Mouse (Mus musculus) heart, embryonic 12.5 days (tissue): ENCODE measurements around the gene Polr2b. TPM values are rescaled to one million over a fixed set of nuclear protein-coding genes. Genes with fewer than 3 reads are reported as not detected.

Experiments
- ATAC-seq: fragments of 200-750 bp; cut with Nextera tagmentation; 2 replicates; pipeline ENCODE4 v1.8.0; 2017; ENCODE audit warnings: moderate TSS enrichment, moderate library complexity; ENCODE audit not compliant: insufficient number of reproducible peaks, low FRiP score
- H3K27ac ChIP-seq: fragments of 300-500 bp; sonication (generic); 2 replicates; pipeline ENCODE4 v1.5.1; 2016; ENCODE audit warnings: mild to moderate bottlenecking, moderate library complexity; ENCODE audit not compliant: poor library complexity, severe bottlenecking
- H3K27me3 ChIP-seq: fragments of 300-500 bp; sonication (generic); replicated peaks from 2 replicates; pipeline ENCODE4 v1.6.1; 2016; ENCODE audit warnings: mild to moderate bottlenecking, moderate library complexity
- H3K36me3 ChIP-seq: fragments of 300-500 bp; sonication (generic); 2 replicates; pipeline ENCODE4 v1.6.1; 2016; ENCODE audit warnings: mild to moderate bottlenecking, moderate library complexity
- H3K4me1 ChIP-seq: fragments of 300-500 bp; sonication (generic); replicated peaks from 2 replicates; pipeline ENCODE4 v1.6.1; 2016; ENCODE audit warnings: mild to moderate bottlenecking
- H3K4me2 ChIP-seq: fragments of 300-500 bp; sonication (generic); 2 replicates; pipeline ENCODE4 v1.6.1; 2016; ENCODE audit warnings: mild to moderate bottlenecking, moderate library complexity
- H3K4me3 ChIP-seq: fragments of 300-500 bp; sonication (generic); 2 replicates; pipeline ENCODE4 v1.5.1; 2016; ENCODE audit warnings: mild to moderate bottlenecking
- H3K9ac ChIP-seq: fragments of 300-500 bp; sonication (generic); 2 replicates; pipeline ENCODE4 v1.6.1; 2016; ENCODE audit warnings: mild to moderate bottlenecking, moderate library complexity
- H3K9me3 ChIP-seq: fragments of 300-500 bp; sonication (generic); replicated peaks from 2 replicates; pipeline ENCODE4 v1.6.1; 2016; ENCODE audit warnings: mild to moderate bottlenecking, moderate library complexity
- WGBS: fragments of 180-500 bp; shearing (Covaris S2); methylation state at CpG from one replicate; pipeline ENCODE4 v1.1.7; 2016; 5-methylcytosine and 5-hydroxymethylcytosine counted together
- polyA plus RNA-seq: library from polyadenylated mRNA; unstranded; fragments of >200 nt; fragmentation: Nextera tagmentation; extraction: Ambion mirVana; gene quantifications from 2 replicates; pipeline ENCODE4 v1.2.1, GENCODE M21; 2016

Polr2b gene
- polyA plus RNA-seq, 1 experiment from 2014 or later, result 46.1 TPM

- no peaks in the 10 kb centered on the region for H3K36me3 ChIP-seq
- no peaks in the 10 kb centered on the region; the same call in 1 of the 2 replicates for H3K27me3 ChIP-seq
- no peak overlapping the region for H3K9ac ChIP-seq
- H3K4me3 ChIP-seq, result no peak overlapping the region
- H3K27ac ChIP-seq, result no peak overlapping the region
- ATAC-seq, result no peak
- H3K4me1 ChIP-seq, result peaks cover 15% of the 10 kb centered on the region
- WGBS, result 72% methylated on average over 14 of the region's 14 CpGs
- no peak overlapping the region for H3K4me2 ChIP-seq
- no peaks in the 10 kb centered on the region for H3K9me3 ChIP-seq
Observed at GRCm38 (mm10) chr5:77379434-77380135, 69.6 kb downstream of the Polr2b start.

- WGBS, result 80% methylated on average over 17 of the region's 17 CpGs
- H3K4me3 ChIP-seq, result no peak overlapping the region
- no peaks in the 10 kb centered on the region for H3K36me3 ChIP-seq
- no peak for ATAC-seq
- peaks cover 11% of the 10 kb centered on the region for H3K4me1 ChIP-seq
- H3K27ac ChIP-seq, result no peak overlapping the region
- H3K4me2 ChIP-seq, result no peak overlapping the region
- H3K9ac ChIP-seq, result no peak overlapping the region
- H3K27me3 ChIP-seq, result no peaks in the 10 kb centered on the region; the same call in 1 of the 2 replicates
- H3K9me3 ChIP-seq, result no peaks in the 10 kb centered on the region
Observed at GRCm38 (mm10) chr5:77380321-77380901, 70.5 kb downstream of the Polr2b start.

GRCm38 (mm10) chr5:77381283-77381682 is 71.3 kb downstream of the Polr2b start:
- Histone ChIP-seq H3K4me2 (no peak overlapping the region), H3K27ac (no peak overlapping the region), H3K4me1 (peaks cover 15% of the 10 kb centered on the region), H3K9me3 (no peaks in the 10 kb centered on the region), H3K4me3 (no peak overlapping the region), H3K27me3 (no peaks in the 10 kb centered on the region; the same call in 1 of the 2 replicates), H3K36me3 (no peaks in the 10 kb centered on the region), H3K9ac (no peak overlapping the region)
- no peak for ATAC-seq
- 85% methylated on average over 7 of the region's 7 CpGs for whole genome bisulfite sequencing

DNA sequence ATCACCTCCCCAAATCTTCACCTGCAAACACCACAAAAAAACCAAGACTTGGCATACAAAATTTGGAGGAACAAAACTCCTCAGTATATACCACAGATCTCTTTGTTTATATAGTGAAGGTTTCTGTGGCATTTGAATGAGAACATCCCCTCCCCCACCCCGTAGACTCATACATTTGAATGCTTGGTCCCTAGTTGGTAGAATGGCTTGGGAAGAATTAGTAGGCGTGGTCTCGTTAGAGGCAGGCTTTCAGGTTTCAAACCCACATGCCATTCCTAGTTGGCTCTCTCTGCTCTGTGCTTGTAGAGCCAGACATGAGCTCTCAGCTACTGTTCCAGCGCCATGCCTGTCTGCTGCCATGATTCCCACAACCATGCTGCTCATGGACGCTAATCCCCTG is 71.7 kb downstream of the Polr2b start:
- no peaks in the 10 kb centered on the region for H3K9me3 ChIP-seq
- 73% methylated on average over 5 of the region's 5 CpGs for WGBS
- H3K27ac ChIP-seq, result no peak overlapping the region
- no peak for ATAC-seq
- H3K4me1 ChIP-seq, result peaks cover 19% of the 10 kb centered on the region
- H3K9ac ChIP-seq, result no peak overlapping the region
- H3K4me2 ChIP-seq, result no peak overlapping the region
- no peaks in the 10 kb centered on the region for H3K36me3 ChIP-seq
- H3K4me3 ChIP-seq, result no peak overlapping the region
- H3K27me3 ChIP-seq, result no peaks in the 10 kb centered on the region; the same call in 1 of the 2 replicates

- H3K36me3 ChIP-seq, result no peaks in the 10 kb centered on the region
- H3K27me3 ChIP-seq, result no peaks in the 10 kb centered on the region; the same call in 1 of the 2 replicates
- H3K4me2 ChIP-seq, result no peak overlapping the region
- no peak overlapping the region for H3K9ac ChIP-seq
- WGBS, result 82% methylated on average over 5 of the region's 5 CpGs
- no peak overlapping the region for H3K27ac ChIP-seq
- no peaks in the 10 kb centered on the region for H3K9me3 ChIP-seq
- H3K4me3 ChIP-seq, result no peak overlapping the region
- peak; percentile 64; the same call in 1 of the 2 replicates for ATAC-seq
- H3K4me1 ChIP-seq, result peaks cover 23% of the 10 kb centered on the region
Observed at GRCm38 (mm10) chr5:77383799-77384554, 74.0 kb downstream of the Polr2b start.

DNA sequence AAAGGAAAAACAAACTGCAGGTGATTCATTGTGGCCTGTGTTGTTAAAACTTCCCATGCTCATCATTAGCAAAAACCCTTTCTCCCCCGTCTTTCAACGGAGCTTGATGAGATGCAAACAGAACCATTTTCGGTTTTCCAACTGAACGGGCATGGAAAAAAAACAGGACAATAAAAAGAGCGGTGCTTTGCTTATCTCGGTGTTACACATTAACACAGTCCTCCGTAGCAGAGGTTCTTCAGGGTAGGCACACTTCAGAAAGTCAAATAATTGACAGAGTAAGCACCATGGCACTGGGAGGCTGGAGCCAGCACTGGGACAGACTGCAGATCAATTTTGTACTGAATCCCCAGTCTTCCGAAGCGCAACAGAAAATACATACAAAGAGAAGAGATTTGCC is 74.8 kb downstream of the Polr2b start:
- no peak overlapping the region for H3K4me2 ChIP-seq

DNA sequence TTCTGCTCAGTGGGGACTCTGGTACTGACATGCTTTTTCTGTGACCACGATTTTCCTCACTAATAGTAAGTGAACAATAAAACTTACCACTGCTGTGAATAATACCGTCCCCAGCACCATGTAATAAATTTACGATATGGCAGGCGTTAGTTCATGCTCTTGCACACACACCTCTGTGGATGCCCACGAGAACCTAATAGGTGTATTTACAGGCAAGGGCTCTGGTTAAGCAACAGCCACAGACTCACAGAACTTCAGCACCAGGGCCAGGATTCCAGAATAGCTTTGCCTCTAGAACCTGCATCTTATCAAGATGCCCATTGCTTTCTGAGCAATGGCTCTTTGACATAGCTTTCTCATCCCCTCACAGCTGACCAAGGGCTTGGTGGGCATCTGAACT is 75.3 kb downstream of the Polr2b start:
- peaks cover 23% of the 10 kb centered on the region for H3K4me1 ChIP-seq
- no peak overlapping the region for H3K9ac ChIP-seq
- no peaks in the 10 kb centered on the region; the same call in 1 of the 2 replicates for H3K27me3 ChIP-seq
- WGBS, result 88% methylated on average over 5 of the region's 5 CpGs
- no peak overlapping the region for H3K27ac ChIP-seq
- H3K36me3 ChIP-seq, result no peaks in the 10 kb centered on the region
- H3K9me3 ChIP-seq, result no peaks in the 10 kb centered on the region
- ATAC-seq, result no peak
- no peak overlapping the region for H3K4me2 ChIP-seq
- no peak overlapping the region for H3K4me3 ChIP-seq

More for the DNA sequence above, 74.8 kb downstream of the Polr2b start:
- H3K9ac ChIP-seq, result no peak overlapping the region
- H3K4me1 ChIP-seq, result peaks cover 23% of the 10 kb centered on the region
- no peaks in the 10 kb centered on the region; the same call in 1 of the 2 replicates for H3K27me3 ChIP-seq
- H3K9me3 ChIP-seq, result no peaks in the 10 kb centered on the region
- 74% methylated on average over 9 of the region's 9 CpGs for WGBS
- no peaks in the 10 kb centered on the region for H3K36me3 ChIP-seq
- no peak overlapping the region for H3K4me3 ChIP-seq
- H3K27ac ChIP-seq, result no peak overlapping the region
- no peak for ATAC-seq

- Histone ChIP-seq H3K9me3 (no peaks in the 10 kb centered on the region), H3K27ac (no peak overlapping the region), H3K9ac (no peak overlapping the region), H3K27me3 (no peaks in the 10 kb centered on the region; the same call in 1 of the 2 replicates), H3K4me3 (no peak overlapping the region), H3K36me3 (no peaks in the 10 kb centered on the region), H3K4me2 (no peak overlapping the region), H3K4me1 (peaks cover 23% of the 10 kb centered on the region)
- no peak for ATAC-seq
- WGBS, result 67% methylated on average over 6 of the region's 6 CpGs
Observed at GRCm38 (mm10) chr5:77385900-77386595, 76.1 kb downstream of the Polr2b start.

DNA sequence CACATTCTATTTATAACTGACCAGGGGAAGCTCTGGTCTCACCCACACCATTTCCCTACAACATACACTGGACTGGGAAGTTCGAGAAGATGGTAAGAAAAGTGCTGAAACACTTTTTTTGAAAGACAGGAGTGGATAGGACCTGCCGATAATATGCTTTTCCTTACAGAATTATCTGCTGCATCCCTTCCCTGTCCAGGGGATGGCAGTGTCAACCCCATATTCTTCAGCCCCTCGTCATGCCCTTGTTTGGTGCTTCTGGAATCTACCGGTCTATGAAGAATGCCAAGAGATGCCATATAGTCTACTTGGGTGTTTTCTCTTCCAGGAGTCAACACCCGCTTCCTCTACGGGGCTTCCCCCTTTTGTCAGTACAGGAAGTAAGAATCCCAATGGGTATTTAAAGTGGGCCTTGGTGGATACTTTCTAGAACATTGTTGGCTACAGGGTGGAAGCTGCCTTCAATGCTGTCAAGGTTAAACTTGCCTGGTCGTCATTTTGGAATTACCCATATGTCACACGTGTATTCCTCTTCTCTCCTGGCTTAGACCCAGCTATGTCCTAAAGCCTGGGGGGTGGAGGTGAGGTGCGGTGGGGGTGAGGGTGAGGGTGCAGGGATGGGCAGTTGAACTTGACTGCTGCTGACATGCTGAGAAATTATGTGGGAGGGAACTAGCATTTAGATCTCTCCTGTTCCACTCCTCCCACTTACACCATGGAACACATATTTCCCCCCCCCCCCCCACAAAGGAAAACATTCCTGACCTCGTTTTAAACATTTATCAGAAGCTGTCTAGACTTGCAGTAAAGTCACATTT is 76.9 kb downstream of the Polr2b start:
- no peak for ATAC-seq
- no peak overlapping the region for H3K27ac ChIP-seq

DNA sequence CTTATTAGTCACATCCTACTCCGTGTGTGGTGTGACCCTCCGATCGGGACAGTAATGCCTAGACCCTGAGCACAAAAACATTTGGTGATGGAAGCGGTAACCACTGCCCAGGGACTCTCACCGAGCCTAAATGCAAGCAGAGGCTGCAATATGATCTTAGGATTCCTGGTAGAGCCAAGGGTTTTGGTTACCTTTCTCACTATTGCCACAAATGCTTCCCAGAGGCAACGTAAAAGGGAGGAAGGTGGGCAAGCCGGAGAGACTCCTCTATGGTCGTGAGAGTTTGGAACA is 77.4 kb downstream of the Polr2b start:
- Histone ChIP-seq H3K4me2 (no peak overlapping the region), H3K9me3 (no peaks in the 10 kb centered on the region), H3K27ac (0 out of 2 replicates have a peak overlapping the region, but pooled peaks have one; percentile 9), H3K9ac (no peak overlapping the region), H3K4me3 (no peak overlapping the region), H3K27me3 (no peaks in the 10 kb centered on the region), H3K36me3 (no peaks in the 10 kb centered on the region), H3K4me1 (peaks cover 23% of the 10 kb centered on the region)
- 0 out of 2 replicates have a peak, but pooled peaks have one; percentile 43 for ATAC-seq
- 69% methylated on average over 8 of the region's 8 CpGs for WGBS

More for the DNA sequence above, 76.9 kb downstream of the Polr2b start:
- no peak overlapping the region for H3K4me2 ChIP-seq
- H3K4me3 ChIP-seq, result no peak overlapping the region
- H3K9me3 ChIP-seq, result no peaks in the 10 kb centered on the region
- H3K9ac ChIP-seq, result no peak overlapping the region
- no peaks in the 10 kb centered on the region for H3K36me3 ChIP-seq
- peaks cover 23% of the 10 kb centered on the region for H3K4me1 ChIP-seq
- H3K27me3 ChIP-seq, result no peaks in the 10 kb centered on the region; the same call in 1 of the 2 replicates
- WGBS, result 54% methylated on average over 10 of the region's 10 CpGs
